Mouse (Mus musculus) midbrain, embryonic 11.5 days (tissue): ENCODE results near the gene Vmn2r19. TPM values are rescaled to one million over a fixed set of nuclear protein-coding genes. Genes with fewer than 3 reads are reported as not detected.
"Not testable (repeated sequence)": the region's sequence is repeated elsewhere in the genome, so short reads cannot be mapped to it uniquely, and the experiment has no call there.

Experiments used
- ATAC-seq: fragments of 200-750 bp; cut with Nextera tagmentation; 2 replicates; pipeline ENCODE4 v1.8.0; 2017; ENCODE audit warnings: moderate TSS enrichment, moderate library complexity; ENCODE audit not compliant: low FRiP score
- DNase-seq: peaks from one replicate; pipeline ENCODE4 v3.0.0; 2015; ENCODE audit warnings: low spot score; ENCODE audit errors: missing footprints
- H3K27ac ChIP-seq: fragments of 300-500 bp; sonication (generic); 2 replicates; pipeline ENCODE4 v1.5.1; 2014; ENCODE audit warnings: low read depth, low read length
- H3K27me3 ChIP-seq: fragments of 300-500 bp; sonication (generic); 2 replicates; pipeline ENCODE4 v1.6.1; 2014; ENCODE audit warnings: mild to moderate bottlenecking, low read length, moderate library complexity, mixed read lengths; ENCODE audit not compliant: control insufficient read depth, insufficient read depth
- H3K36me3 ChIP-seq: fragments of 300-500 bp; sonication (generic); 2 replicates; pipeline ENCODE4 v1.6.1; 2014; ENCODE audit warnings: mild to moderate bottlenecking, low read length, moderate library complexity, mixed read lengths; ENCODE audit not compliant: control insufficient read depth, insufficient read depth
- H3K4me1 ChIP-seq: fragments of 300-500 bp; sonication (generic); 2 replicates; pipeline ENCODE4 v1.6.1; 2014; ENCODE audit warnings: low read length; ENCODE audit not compliant: control insufficient read depth, insufficient read depth
- H3K4me2 ChIP-seq: fragments of 300-500 bp; sonication (generic); 2 replicates; pipeline ENCODE4 v1.6.1; 2014; ENCODE audit warnings: mild to moderate bottlenecking, moderate library complexity
- H3K4me3 ChIP-seq: fragments of 300-500 bp; sonication (generic); 2 replicates; pipeline ENCODE4 v1.5.1; 2014; ENCODE audit warnings: low read depth, low read length
- H3K9ac ChIP-seq: fragments of 300-500 bp; sonication (generic); 2 replicates; pipeline ENCODE4 v1.6.1; 2014; ENCODE audit warnings: low read length
- H3K9me3 ChIP-seq: fragments of 300-500 bp; sonication (generic); 2 replicates; pipeline ENCODE4 v1.6.1; 2016; ENCODE audit warnings: low read length; ENCODE audit not compliant: control insufficient read depth
- WGBS: fragments of 180-500 bp; shearing (Covaris S2); extraction: QIAGEN DNeasy Blood & Tissue Kit; methylation state at CpG from one replicate; pipeline ENCODE4 v1.1.7; 2014; 5-methylcytosine and 5-hydroxymethylcytosine counted together
- polyA plus RNA-seq: library from polyadenylated mRNA; unstranded; fragments of >200 nt; fragmentation: Nextera tagmentation; extraction: Ambion mirVana; gene quantifications from 2 replicates; pipeline ENCODE4 v1.2.1, GENCODE M21; 2014

Gene Vmn2r19
- polyA plus RNA-seq, 1 experiment from 2014 or later, result not detected

DNA sequence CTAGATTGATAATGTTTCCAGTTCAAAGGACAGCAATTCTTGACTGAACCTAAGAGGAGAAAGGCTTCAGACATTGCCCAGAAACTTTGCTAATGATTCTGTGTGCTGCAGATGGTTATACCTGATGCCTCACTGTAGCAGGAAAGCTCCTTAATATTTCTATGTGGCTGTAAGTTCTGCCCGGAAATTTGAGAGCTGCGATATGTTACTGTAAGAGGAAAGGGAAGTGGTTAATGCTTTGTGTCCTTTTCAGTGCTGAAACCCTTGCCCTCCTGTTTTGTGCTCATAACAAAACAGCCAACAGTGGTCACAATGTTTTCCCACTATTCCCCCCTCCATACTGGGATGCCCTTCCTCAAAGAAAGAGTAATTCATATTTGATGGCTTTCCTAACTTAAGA is 21.8 kb upstream of the Vmn2r19 start:
- Histone ChIP-seq H3K27me3 (no peaks in the 10 kb centered on the region), H3K9ac (no peak overlapping the region), H3K9me3 (no peaks in the 10 kb centered on the region), H3K36me3 (no peaks in the 10 kb centered on the region), H3K27ac (no peak overlapping the region), H3K4me1 (no peaks in the 10 kb centered on the region), H3K4me2 (no peak overlapping the region), H3K4me3 (no peak overlapping the region)
- ATAC-seq (no peak), DNase-seq (no peak)
- 92% methylated on average over 2 of the region's 2 CpGs for WGBS

DNA sequence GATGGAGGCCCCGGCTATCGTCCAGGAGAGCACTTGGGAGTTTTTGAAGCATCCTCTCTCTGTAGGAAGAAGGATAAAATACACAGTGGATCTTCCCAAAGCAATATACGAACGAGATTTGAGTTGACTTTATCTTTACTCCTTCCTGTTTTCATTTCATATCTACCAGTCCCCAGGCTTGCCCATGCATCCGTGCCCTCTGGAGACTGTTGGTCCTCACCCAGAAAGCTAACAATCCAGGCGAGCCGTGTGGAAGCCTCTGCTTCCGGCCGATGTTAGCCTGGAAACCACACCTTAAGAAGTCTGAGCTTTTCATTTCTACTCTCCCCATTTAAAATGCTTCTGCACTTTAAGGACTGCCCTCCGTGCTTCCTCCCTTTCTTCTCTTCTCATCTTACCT is 19.2 kb upstream of the Vmn2r19 start:
- Histone ChIP-seq H3K27ac (no peak overlapping the region), H3K4me1 (no peaks in the 10 kb centered on the region)
- 83% methylated on average over 10 of the region's 10 CpGs for WGBS

DNA sequence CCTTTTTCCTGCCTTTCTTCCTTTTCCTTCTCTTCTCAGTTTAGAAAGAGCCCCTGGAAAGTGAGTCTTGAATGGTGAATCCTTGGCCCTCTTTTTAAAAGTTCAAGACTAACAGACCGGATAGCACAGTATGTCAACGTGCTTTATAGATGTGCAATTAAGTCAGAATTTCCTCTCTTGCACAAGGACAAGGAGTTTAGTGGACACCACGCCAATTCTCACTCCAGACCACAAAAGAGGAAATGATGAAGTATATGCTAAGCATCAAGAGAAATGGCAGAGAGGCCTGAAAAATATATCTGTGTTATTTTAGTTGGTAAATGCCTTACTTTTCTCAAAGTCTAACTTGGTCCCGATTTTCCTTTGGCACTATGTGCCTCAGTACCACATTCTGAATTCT is 18.4 kb upstream of the Vmn2r19 start, which contains the start of gene Clec4e:
Gene Clec4e, minus strand, starts transcription at position 118 of the 400 bp plus-strand sequence.
- H3K9ac ChIP-seq, result no peak within 1 kb of the TSS
- no peaks in the 10 kb centered on the region for H3K4me1 ChIP-seq
- no peak within 1 kb of the TSS for H3K4me2 ChIP-seq
- ATAC-seq (no peak), DNase-seq (no peak)
- WGBS, result 86% methylated on average over 4 of the region's 4 CpGs
- H3K36me3 ChIP-seq, result no peaks in the 10 kb centered on the region
- no peaks in the 10 kb centered on the region for H3K27me3 ChIP-seq
- H3K27ac ChIP-seq, result no peak within 1 kb of the TSS
- no peaks in the 10 kb centered on the region for H3K9me3 ChIP-seq
- H3K4me3 ChIP-seq, result no peak within 1 kb of the TSS

More for the DNA sequence above, 19.2 kb upstream of the Vmn2r19 start:
- Histone ChIP-seq H3K9ac (no peak overlapping the region), H3K9me3 (no peaks in the 10 kb centered on the region), H3K4me2 (no peak overlapping the region), H3K4me3 (no peak overlapping the region), H3K36me3 (no peaks in the 10 kb centered on the region), H3K27me3 (no peaks in the 10 kb centered on the region)
- DNase-seq, result no peak
- ATAC-seq, result no peak

DNA sequence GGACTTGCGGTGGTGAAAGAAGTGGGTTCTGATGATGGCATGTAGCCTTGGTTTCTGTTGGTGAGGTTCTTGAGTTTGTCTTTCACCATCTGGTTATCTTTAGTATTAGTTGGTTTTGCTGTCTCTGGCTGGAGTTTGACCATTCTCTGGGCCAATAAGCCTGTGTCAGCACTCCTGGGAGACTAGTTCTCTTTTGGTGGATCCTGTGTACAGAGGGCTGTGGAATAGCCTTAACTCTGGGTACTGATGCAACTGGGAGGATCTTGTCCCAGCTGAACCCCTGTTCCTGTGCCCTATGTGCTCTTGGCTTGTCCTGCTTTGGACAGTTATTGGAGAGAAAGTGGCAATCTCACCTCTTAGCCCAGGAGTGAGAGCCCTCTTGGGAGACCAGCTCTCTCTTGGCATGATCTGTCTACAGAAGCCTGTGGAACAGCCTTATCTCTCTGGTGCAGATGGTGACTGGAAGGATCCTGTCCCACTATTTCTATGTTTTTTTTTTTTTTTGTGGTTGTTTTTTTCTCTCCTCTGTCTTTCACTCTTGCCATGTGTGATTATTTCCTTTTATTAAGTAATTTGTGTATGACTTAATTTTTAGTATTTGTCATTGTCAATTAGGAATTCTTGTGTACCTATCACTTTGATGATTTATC is 15.3 kb upstream of the Vmn2r19 start:
- no peak overlapping the region for H3K4me2 ChIP-seq
- no peaks in the 10 kb centered on the region for H3K9me3 ChIP-seq
- H3K36me3 ChIP-seq, result no peaks in the 10 kb centered on the region
- H3K27me3 ChIP-seq, result no peaks in the 10 kb centered on the region
- no peak overlapping the region for H3K27ac ChIP-seq
- ATAC-seq (no peak), DNase-seq (no peak)
- H3K4me1 ChIP-seq, result no peaks in the 10 kb centered on the region
- 87% methylated on average over 1 of the region's 1 CpGs for WGBS
- no peak overlapping the region for H3K4me3 ChIP-seq
- no peak overlapping the region for H3K9ac ChIP-seq

DNA sequence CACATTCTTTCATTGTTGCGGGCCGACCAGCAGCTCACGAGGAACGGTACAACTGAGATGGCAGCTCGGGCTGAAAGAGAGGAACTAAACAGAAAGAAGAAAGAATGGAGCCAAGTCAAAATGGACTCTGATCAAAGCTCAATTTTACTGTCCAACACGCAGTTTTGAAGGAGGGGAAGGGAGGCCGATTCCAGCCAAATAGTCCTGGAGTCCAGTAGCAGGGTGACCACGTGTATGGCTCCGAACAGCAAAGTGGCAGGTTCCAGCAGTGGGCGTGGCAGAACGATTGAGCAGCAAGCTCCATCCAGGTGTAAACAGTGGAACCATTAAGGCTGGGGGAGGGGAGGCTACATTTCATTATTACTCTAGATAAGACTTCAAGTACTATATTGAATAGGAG is 14.6 kb upstream of the Vmn2r19 start:
- H3K9me3 ChIP-seq, H3K4me3 ChIP-seq, H3K4me2 ChIP-seq, H3K9ac ChIP-seq, H3K36me3 ChIP-seq, H3K4me1 ChIP-seq, DNase-seq, H3K27ac ChIP-seq, ATAC-seq, H3K27me3 ChIP-seq: not testable (repeated sequence)
- WGBS, result 91% methylated on average over 11 of the region's 11 CpGs

DNA sequence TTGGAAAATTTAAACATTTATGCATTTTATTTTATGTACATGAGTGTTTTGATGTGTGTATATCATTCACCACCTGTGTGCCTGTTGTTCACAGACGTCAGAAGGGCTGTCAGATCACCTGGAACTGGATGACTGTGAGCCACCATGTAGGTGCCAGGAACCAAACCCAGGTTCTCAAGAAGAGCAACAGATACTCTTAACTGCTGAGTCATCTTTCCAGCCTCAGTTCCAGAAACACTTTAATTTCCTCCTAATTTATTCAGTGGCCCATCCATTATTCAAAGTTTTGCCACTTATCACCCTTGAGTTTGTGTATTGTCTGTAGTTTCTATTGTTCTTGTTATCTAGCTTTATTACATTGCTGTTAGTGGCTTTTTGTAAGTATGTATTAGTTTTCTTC is 11.4 kb upstream of the Vmn2r19 start:
- peaks cover 2% of the 10 kb centered on the region; the same call in 1 of the 2 replicates for H3K9me3 ChIP-seq
- no peaks in the 10 kb centered on the region for H3K36me3 ChIP-seq
- no peak overlapping the region for H3K4me2 ChIP-seq
- H3K27me3 ChIP-seq, result no peaks in the 10 kb centered on the region
- H3K4me1 ChIP-seq, result no peaks in the 10 kb centered on the region
- ATAC-seq, result no peak
- no peak overlapping the region for H3K9ac ChIP-seq
- DNase-seq, result no peak
- 73% methylated on average over 1 of the region's 1 CpGs for WGBS
- no peak overlapping the region for H3K27ac ChIP-seq
- no peak overlapping the region for H3K4me3 ChIP-seq

DNA sequence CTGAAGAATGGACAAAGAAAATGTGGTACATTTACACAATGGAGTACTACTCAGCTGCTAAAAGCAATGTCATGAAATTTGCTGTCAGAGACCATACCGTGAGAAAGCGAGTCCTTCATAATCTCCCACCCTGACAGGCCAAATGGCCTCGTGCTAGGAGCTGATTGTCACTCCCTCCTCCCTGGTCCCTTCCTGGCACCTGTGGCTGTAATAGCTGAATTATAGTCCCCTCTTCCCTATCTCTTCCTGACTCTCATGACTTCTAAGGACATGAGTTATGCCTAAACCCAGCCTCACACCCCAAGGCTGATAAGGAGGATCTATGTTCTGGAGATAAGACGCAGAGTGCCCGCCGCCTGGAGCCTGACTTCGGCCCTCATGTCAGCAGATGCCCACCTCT is 1.8 kb upstream of the Vmn2r19 start:
- H3K9me3 ChIP-seq, DNase-seq, H3K36me3 ChIP-seq, H3K9ac ChIP-seq, H3K27me3 ChIP-seq, ATAC-seq, H3K4me3 ChIP-seq, H3K27ac ChIP-seq, H3K4me1 ChIP-seq, H3K4me2 ChIP-seq: not testable (repeated sequence)
- WGBS, result 81% methylated on average over 7 of the region's 7 CpGs

DNA sequence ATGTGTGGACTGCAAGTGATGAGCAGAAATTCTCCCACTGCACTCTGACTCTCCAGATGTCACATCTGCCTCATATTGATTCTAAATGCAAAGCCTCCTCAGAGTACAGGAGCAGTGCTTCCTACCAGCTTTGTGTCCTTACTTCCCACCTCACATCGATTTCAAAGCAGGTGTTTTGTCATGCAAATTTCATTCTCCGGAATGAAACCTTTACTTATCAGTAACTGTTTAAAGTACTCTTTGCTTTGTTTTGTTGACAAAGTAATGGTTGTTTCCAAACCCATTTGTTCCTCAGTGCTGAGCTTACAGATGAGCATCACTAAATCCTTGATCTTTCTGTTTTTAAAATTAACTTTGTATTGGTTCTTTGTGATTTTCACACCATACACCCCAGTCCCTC is 24.4 kb downstream of the Vmn2r19 start:
- ATAC-seq, result no peak
- no peak overlapping the region for H3K4me3 ChIP-seq

DNA sequence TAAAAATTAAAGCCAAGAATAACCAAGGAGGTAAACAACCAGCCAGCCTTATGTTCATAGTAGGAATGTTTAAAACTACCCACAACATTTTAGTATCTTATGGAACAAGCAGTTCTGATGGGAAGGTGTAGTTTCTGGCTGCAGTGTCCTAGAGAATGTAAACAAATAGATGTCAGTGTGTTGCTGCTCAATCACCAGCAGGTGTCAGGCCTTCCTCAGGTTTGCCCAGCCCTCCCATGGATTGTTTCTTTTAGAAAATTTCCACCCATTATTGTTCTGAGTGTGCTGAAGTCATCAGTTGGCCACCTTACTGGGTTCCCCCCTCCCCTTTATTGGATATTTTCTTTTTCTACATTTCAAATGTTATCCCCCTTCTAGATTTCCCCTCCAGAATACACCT is 32.0 kb downstream of the Vmn2r19 start:
- peak; percentile 66; the same call in 1 of the 2 replicates for ATAC-seq
- Histone ChIP-seq H3K36me3 (no peaks in the 10 kb centered on the region), H3K27me3 (no peaks in the 10 kb centered on the region), H3K9me3 (no peaks in the 10 kb centered on the region), H3K9ac (no peak overlapping the region), H3K27ac (no peak overlapping the region), H3K4me2 (no peak overlapping the region), H3K4me3 (no peak overlapping the region), H3K4me1 (no peaks in the 10 kb centered on the region)
- no peak for DNase-seq

More for the DNA sequence above, 24.4 kb downstream of the Vmn2r19 start:
- Histone ChIP-seq H3K9ac (no peak overlapping the region), H3K27me3 (no peaks in the 10 kb centered on the region), H3K4me2 (no peak overlapping the region), H3K4me1 (no peaks in the 10 kb centered on the region), H3K9me3 (no peaks in the 10 kb centered on the region), H3K36me3 (no peaks in the 10 kb centered on the region), H3K27ac (no peak overlapping the region)
- 54% methylated on average over 2 of the region's 2 CpGs for WGBS
- no peak for DNase-seq
